Mouse (Mus musculus) testis, adult 2 months (tissue): Measurements from ENCODE around the gene Sptb.

Experiments used
- CTCF ChIP-seq: fragments of 200-500 bp; IDR thresholded peaks from 2 replicates; pipeline ENCODE4 v1.5.1; 2012; ENCODE audit warnings: low read depth, mild to moderate bottlenecking, inconsistent platforms, low read length, moderate library complexity; ENCODE audit not compliant: control insufficient read depth, insufficient read depth, insufficient replicate concordance
- POLR2A ChIP-seq: fragments of 200-500 bp; IDR thresholded peaks from 2 replicates; pipeline ENCODE4 v1.6.1; 2012; ENCODE audit warnings: low read depth, mild to moderate bottlenecking, inconsistent platforms, low read length, moderate library complexity; ENCODE audit not compliant: control insufficient read depth

GRCm38 (mm10) chr12:76573381-76573780, 137.0 kb downstream of the Sptb start:
- TF ChIP-seq POLR2A (no peak), CTCF (no peak)
